Mouse (Mus musculus) forelimb bud, embryonic 11.5 days (tissue): ENCODE measurements around the gene Snip1.

ENCODE experiments used
- DNase-seq: peaks from one replicate; pipeline ENCODE4 v3.0.0-alpha.2; 2012; ENCODE audit warnings: low read depth, low spot score

The Snip1 gene

DNA sequence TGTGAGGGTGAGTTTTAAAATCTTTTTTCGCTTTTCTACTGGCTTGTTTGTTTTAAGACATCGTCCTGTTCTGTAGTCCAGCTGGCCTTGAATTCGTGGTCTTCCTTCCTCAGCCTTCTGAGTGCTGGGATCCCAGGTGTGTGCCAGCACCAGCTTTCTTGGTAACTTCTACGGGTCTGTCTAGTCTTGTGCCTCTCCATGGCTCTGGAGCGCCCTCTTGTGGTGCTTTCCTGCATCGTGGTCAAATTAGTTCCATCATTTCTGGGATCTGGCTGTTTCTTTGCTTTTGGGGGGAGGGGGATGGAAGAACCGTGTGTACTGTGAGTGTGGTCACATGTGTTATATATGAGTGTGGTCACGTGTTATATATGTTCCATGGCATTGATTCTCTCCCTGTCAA lies 33.0 kb downstream of the Snip1 start:
- peak; percentile 88 for DNase-seq

DNA sequence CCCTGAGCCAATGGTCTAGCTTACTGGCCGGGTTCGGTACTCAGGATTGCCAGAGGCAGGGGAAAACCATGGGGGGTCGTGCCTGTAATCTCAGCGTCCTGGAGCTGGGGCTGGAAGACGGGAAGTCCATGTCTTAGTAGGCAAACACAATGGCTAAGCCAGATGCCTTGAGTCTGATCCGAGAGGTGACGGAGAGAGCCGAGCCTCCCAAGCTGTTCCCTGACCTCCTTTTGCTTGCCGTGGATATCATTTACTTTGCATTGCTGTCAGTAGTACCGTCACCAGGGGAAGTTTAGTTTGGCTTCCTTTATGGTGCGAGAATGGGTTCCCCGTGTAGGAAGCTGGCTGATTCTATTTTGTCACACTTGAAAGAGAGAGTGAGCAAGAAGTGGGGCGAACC lies 34.9 kb downstream of the Snip1 start:
- no peak for DNase-seq

DNA sequence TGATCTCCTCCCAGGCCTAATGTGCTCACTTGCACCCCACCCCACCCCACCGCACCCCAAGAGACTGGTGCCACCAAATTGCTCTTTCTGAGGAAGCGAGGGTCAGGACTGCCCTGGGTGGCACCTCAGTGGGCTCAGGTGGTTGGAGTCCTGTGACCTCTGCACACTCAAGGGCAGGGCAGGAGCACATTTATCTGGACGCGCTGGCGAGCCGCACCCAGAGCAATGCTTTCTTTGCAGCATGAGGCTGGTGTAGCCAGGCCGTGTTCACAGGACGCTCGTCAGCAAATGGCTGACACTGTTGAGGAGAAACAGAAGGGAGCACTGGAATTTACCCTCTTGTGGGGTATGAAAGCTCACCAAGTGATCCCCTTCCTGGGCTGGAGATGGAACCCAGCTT lies 38.9 kb downstream of the Snip1 start:
- DNase-seq = no peak

DNA sequence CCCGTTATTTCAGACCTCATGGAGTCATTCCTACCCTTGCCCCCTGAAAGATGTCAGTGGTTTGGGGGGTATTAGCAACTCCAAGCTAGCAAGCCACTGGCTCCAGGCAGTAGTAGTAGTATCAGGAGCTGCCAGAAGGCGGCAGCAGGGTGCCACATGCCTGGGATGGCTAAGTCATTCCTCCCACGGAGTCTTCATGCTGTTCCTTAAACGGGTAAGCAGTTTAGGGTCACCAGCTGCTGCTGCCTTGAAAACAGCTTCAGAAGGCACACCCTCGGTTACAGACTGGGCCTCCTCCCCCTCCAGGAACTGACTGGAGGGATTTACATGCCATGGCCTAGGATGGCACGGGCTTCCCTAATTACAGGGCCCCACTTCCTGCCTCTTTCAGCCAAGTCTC lies 48.2 kb downstream of the Snip1 start:
- DNase-seq = peak; percentile 86

DNA sequence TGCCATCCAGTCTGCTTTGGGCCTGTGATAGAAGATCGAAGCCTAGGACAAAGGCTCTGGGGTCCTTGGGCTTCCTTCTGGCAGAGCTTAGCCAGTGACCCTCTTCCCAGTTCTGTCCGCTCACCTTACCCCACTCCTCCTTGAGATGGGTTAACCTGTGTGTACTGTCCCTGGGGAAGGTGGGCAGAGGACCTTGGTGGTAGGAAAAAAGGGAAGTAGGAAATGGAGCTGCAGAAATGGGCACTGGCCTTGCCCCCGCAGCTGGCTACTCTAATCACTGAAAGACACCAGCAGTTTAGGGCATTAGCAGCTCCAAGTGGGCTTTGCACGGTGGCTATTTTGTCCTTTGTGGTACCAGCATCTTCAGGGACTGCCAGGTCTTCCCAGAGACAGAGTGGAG lies 48.6 kb downstream of the Snip1 start:
- no peak for DNase-seq

DNA sequence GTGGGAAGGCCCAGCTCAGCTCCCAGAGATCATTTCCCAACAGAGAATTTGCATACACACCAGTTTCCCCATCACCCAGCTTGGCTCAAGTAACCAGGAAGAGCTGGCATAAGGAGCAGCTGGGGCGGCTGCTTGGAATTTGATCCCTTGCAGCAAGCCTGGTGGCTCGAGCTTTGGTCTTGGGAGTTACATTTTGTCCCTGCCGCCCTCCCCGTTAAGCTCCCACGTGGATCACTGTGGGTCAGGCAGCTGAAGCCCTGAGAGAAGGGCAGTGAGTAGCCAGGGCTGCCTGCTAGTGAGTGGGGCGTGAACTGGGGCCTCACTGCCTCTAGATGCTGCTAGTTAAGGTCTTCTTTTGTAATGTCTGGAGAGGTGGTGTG lies 49.2 kb downstream of the Snip1 start:
- DNase-seq = peak; percentile 27

DNA sequence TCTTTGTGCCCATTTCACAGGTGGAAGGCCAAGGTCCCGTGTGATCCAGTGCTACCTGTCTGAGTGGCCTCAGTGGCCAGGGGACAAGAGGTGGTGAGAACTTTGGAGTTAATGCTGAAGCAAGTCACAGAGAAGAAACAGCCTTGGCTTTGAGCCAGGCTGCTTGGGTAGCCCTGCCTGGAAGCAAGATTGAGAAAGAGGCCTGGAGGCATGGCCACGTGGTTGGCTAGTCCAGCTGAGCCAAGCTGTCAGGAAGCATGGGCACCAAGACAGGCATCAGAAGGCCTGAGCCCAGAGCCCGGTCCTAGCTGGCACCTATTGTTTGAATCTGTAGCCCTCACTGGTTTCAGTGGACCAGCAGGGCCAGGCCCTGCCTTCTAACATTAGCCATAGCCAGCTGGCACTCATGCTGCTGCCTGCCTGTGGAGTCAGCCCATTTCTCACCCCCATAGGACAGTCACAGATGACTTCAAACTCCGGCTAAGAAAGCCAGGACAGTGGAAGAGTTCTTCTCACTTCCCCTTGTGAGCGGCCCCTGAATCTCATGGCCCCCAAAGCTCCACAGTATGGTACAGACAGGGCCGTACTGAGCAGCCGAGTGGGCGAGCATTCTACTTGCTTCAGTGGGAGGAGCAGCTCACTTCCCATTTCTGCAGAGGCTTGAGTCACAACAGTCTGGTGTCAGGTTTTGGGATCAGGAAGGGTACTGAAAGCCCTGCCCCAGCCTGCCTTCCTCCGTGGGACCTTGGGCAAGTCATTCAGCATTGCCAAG lies 49.8 kb downstream of the Snip1 start:
- no peak for DNase-seq

DNA sequence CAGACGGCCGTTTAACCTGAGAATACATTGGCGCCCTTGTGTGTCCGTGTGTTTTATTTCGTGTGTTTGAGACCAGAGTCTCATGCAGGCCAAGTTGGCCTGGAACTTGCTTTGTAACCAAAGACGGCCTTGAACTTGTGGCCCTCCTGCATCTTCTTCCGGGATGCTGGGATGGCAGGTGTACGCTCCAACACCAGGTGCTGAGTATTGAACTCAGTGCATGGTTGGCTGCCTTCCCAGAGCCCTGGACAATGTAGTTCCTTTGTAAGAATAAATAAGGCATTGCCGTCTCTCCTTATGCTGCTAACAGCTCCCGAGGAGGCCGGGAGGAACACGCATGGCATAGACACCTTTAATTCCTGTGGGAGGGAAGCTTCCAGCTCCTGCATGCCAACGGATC lies 50.5 kb downstream of the Snip1 start:
- DNase-seq = no peak

DNA sequence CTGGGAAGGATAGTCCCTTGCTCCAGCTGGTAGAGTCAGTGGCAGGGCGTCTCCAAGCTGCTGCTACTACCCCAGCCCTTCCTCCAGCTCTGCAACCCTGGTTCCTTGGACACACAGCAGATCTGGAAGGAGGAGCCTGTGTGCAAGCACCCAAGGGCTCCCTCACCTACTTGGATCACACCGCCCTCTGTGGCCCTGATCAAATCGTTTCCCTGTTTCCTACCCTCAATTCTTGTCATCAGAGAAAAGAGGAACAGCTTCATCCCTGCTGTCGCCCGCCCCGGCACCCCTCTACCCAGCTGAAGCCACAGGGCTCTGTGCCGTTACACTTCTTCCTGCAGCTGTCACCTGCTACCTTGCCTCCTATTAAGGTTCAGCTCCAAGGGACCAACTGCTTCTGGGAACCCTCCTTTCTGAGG lies 51.4 kb downstream of the Snip1 start:
- no peak for DNase-seq

DNA sequence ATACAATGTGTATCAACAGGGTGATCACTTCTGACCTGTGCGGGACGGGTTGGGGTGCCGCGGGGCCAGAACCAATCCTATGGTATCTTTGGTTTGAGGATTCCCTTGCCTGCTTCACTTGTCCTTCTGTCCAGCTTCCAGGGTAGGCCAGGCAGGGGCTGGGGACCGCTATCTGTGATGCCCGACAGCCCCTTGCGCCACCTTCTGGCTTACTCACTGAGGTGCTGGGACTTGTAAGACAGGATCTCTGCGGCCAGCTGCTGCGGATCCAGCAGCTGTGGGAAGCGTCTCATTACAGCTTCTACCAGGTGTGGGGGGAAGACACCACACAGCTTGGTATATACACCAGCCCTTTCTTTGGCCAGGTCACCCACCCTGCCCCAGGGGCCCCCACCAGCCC lies 52.6 kb downstream of the Snip1 start:
- no peak for DNase-seq

DNA sequence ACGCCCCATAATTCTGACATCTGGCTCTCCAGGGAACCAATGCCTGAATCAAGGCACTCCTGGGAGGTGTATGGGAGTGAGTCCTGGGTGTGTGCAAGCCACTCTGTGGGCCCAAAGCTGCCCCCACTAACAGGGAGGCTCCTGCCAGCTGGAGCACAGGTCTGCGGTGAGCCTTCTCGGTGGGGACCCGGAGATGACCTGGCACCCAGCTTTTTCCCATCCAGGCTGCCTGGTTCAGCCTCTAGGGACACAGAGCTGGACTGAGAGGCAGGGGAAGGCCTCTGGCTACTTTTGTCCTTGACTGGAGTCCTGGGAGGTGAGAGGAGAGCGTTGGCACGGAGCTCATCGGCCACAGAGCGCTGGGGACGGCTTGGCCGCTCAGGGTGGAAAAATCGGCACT lies 53.2 kb downstream of the Snip1 start:
- DNase-seq = no peak

DNA sequence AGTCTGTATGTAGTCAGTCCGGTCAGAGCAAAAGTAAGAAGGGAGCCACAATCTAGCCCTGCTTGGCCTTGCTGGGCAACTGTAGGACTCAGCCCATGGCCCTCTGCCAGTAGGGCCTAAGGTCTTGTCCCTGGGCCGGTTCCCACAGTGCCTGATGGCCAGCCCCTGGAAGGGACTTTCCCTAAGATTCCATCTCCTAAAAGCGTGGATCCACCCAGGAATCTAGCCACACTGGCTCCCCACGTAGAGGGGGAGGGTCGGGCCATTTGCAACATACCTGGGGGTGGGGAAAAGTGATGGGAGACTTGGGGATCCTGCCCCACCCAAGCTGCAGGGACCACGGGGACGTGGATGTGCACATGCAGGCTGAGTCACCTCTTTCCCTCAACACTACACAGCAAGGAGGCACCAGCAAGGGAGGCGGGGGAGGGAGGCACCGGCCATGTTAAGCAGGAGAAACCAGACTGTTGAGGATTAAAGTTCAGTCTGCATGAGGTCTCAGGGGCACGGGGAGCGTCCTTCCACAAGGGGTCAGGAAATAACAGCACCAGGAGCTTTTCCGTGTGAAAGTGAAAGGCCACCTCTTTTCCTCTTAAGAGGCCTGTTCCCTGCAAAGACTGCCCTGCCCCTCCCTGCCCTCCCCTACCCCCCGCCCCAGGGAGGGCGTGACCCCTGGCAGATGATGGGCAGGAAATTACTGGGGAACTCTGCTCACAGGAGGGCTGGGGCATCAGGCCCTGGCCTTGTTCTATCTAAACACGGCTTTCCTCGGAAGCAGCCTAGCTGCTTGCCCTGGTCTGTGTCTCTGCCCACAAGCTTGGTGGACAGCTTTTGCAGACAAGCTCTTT lies 56.2 kb downstream of the Snip1 start:
- no peak for DNase-seq

DNA sequence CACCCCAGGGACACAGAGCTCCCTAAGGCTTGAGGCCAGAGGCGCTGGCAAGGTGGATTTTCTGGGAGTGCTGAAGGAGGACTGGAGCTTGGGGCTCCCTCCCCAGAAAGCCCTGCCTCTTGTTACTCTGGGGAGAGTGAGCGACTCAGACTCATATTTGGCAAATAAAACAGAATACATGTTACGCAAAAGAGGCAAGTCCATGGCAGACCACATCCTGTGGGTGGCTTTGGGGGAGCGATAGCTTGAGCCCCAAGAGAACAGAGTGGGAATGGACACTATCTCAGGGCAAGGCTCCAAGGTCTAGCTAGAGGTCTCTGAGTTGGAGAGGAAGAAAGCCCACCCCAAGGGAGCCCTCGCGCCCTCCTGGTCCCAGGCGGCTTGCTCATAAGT lies 56.8 kb downstream of the Snip1 start:
- DNase-seq = no peak
